Mouse (Mus musculus) midbrain, postnatal 0 days (tissue): Measurements from ENCODE around the gene Gm3127. TPM values are rescaled to one million over a fixed set of nuclear protein-coding genes. Genes with fewer than 3 reads are reported as not detected.
"Not testable (repeated sequence)": the region's sequence is repeated elsewhere in the genome, so short reads cannot be mapped to it uniquely, and the experiment has no call there.

ENCODE experiments used
- ATAC-seq: fragments of 200-750 bp; cut with Nextera tagmentation; 2 replicates; pipeline ENCODE4 v1.8.0; 2017; ENCODE audit warnings: moderate number of reproducible peaks, mild to moderate bottlenecking, moderate TSS enrichment, moderate library complexity; ENCODE audit not compliant: low FRiP score
- DNase-seq: peaks from one replicate; pipeline ENCODE4 v3.0.0-alpha.2; 2015; ENCODE audit warnings: low spot score
- H3K27ac ChIP-seq: fragments of 300-500 bp; sonication (generic); 2 replicates; pipeline ENCODE4 v1.5.1; 2014; ENCODE audit warnings: low read depth, mild to moderate bottlenecking, low read length, mixed read lengths
- H3K27me3 ChIP-seq: fragments of 300-500 bp; sonication (generic); 2 replicates; pipeline ENCODE4 v1.6.1; 2014; ENCODE audit warnings: low read length, control low read depth, mixed read lengths; ENCODE audit not compliant: insufficient read depth
- H3K36me3 ChIP-seq: fragments of 300-500 bp; sonication (generic); 2 replicates; pipeline ENCODE4 v1.6.1; 2014; ENCODE audit warnings: low read length, control low read depth, mixed read lengths; ENCODE audit not compliant: insufficient read depth
- H3K4me1 ChIP-seq: fragments of 300-500 bp; sonication (generic); 2 replicates; pipeline ENCODE4 v1.6.1; 2014; ENCODE audit warnings: mild to moderate bottlenecking, control low read depth, antibody characterized with exemption, low read length, mixed read lengths; ENCODE audit not compliant: insufficient read depth
- H3K4me2 ChIP-seq: fragments of 300-500 bp; sonication (generic); 2 replicates; pipeline ENCODE4 v1.6.1; 2014; ENCODE audit warnings: low read depth, mild to moderate bottlenecking, low read length, mixed read lengths; ENCODE audit not compliant: poor library complexity, severe bottlenecking
- H3K4me3 ChIP-seq: fragments of 300-500 bp; sonication (generic); 2 replicates; pipeline ENCODE4 v1.5.1; 2014; ENCODE audit warnings: low read depth, mild to moderate bottlenecking, low read length, moderate library complexity
- H3K9ac ChIP-seq: fragments of 300-500 bp; sonication (generic); replicated peaks from 2 replicates; pipeline ENCODE4 v1.6.1; 2014; ENCODE audit warnings: mild to moderate bottlenecking, low read length, moderate library complexity, mixed read lengths; ENCODE audit not compliant: poor library complexity, severe bottlenecking
- H3K9me3 ChIP-seq: fragments of 300-500 bp; sonication (generic); 2 replicates; pipeline ENCODE4 v1.6.1; 2016; ENCODE audit warnings: low read length, control low read depth
- CTCF ChIP-seq: IDR thresholded peaks from 2 replicates; pipeline ENCODE4 v1.5.1; 2016; ENCODE audit warnings: antibody characterized with exemption, mild to moderate bottlenecking
- WGBS: fragments of 180-500 bp; shearing (Covaris S2); extraction: QIAGEN DNeasy Blood & Tissue Kit; methylation state at CpG from one replicate; pipeline ENCODE4 v1.1.7; 2014; 5-methylcytosine and 5-hydroxymethylcytosine counted together
- polyA plus RNA-seq: library from polyadenylated mRNA; unstranded; fragments of >200 nt; fragmentation: Nextera tagmentation; extraction: Ambion mirVana; gene quantifications from 2 replicates; pipeline ENCODE4 v1.2.1, GENCODE M21; 2015
- total RNA-seq: library from RNA; depleted of rRNA; stranded (reverse); fragments of >200 nt; gene quantifications from 2 replicates; pipeline ENCODE4 v1.2.3, GENCODE M21; 2014; rRNA removed

Gm3127 gene
- total RNA-seq (not detected in 2 replicates), polyA plus RNA-seq (not detected in 2 replicates)

DNA sequence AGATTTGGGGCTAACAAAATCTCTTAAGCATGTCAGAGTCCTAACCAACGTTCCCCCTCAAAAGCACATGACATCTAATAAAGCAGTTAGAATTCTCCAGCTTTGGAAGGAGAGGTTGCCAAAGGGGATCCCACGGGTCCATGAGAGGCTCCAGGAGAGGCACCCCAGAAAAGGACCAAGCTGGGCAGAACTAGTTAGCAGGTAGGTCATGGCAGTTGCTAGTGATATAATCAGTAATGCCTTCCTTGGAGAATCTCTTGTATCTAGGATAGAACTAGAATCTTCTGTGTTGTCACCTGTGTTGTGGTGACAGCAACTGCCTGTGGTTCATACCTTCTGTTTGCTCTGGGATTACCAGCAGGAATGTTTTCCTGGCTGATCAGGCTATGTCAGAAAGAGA lies at the start of gene Gm3127:
TSS of gene Gm3127 (plus strand) at position 301 of the 400 bp plus-strand sequence.
- not testable (repeated sequence) for DNase-seq, H3K4me1 ChIP-seq, H3K4me2 ChIP-seq, H3K9ac ChIP-seq, H3K36me3 ChIP-seq, H3K9me3 ChIP-seq, H3K27me3 ChIP-seq, H3K4me3 ChIP-seq, H3K27ac ChIP-seq, ATAC-seq
- WGBS = no CpG with 5 or more reads among the region's 2 CpGs

- not testable (repeated sequence) for H3K27me3 ChIP-seq, H3K9ac ChIP-seq, H3K4me3 ChIP-seq, ATAC-seq, H3K4me1 ChIP-seq, H3K27ac ChIP-seq, H3K9me3 ChIP-seq, DNase-seq, H3K36me3 ChIP-seq, H3K4me2 ChIP-seq
- WGBS = 92% methylated on average over 2 of the region's 4 CpGs
Measured at GRCm38 (mm10) chr14:4141646-4142045, 23.2 kb upstream of the Gm3127 start.

DNA sequence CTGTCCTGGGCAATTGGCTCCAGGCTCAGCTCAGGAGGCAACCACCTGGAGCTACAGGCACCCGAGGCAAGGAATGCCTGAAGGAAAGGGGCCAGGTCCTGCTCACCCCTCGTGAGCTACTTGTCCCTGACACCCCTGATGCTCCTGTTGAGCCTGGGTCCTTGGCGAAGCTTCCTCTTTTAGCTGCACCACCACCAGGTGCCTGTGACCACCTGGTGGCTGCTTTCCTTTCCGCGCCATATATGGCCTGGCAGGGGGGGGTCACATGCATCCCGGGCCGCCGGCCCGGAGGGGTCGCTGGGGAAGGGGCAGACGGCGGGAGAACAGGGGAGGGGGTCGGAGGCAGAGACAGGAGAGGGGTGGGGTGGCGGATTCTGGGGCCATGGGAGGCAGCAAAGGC lies 17.2 kb downstream of the Gm3127 start:
- not testable (repeated sequence) for H3K36me3 ChIP-seq, H3K27me3 ChIP-seq, ATAC-seq, H3K4me1 ChIP-seq, H3K9me3 ChIP-seq
- 9% methylated on average over 13 of the region's 14 CpGs for WGBS
- TF ChIP-seq CTCF = peak; percentile 52
- peak overlapping the region; percentile 29; the same call in 1 of the 2 replicates for H3K9ac ChIP-seq
- peak overlapping the region; percentile 51 for H3K4me2 ChIP-seq
- peak overlapping the region; percentile 39 for H3K4me3 ChIP-seq
- peak overlapping the region; percentile 38; the same call in 1 of the 2 replicates for H3K27ac ChIP-seq
- peak; percentile 1 for DNase-seq

DNA sequence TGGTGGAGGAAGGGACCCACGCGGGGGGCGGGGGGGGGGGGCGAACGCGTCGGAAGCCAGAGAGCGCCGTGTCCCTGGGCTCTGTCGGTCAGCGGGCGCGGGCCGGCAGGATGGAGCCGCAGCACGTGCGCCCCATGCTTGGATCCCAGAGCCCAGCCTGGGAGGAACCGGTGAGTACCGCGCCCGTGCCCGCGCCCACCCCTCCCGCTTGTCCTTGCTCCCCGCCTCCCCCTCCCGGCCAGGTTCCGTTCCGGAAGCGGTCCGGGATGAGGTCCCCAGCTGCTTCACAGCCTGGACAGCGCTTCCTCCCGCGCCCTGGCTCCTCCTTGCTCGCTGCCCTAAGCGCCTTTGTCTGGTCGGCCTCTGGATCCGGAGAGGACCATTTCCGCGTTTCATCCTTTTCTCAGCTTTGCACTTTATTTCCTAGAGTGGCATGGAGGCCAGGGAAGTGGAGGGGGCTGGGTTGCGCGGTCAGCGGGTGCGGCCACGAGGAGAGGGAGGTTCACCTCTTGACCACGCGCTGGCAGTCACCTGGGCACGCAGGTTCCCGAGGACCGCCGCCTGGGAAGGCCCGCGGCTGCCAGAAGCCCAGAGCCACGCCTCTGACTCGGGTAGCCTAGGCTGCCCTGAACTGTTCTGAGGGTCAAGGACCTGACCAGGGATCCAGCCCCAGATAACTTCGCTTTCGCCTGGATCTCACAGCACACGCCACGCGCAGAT lies 17.8 kb downstream of the Gm3127 start, which contains the start of gene Gm2974:
TSS of gene Gm2974 (plus strand) at position 86 of the 720 bp plus-strand sequence.
- ATAC-seq, DNase-seq, H3K36me3 ChIP-seq, H3K27me3 ChIP-seq, H3K9me3 ChIP-seq, H3K4me1 ChIP-seq: not testable (repeated sequence)
- H3K27ac ChIP-seq = peak within 1 kb of the TSS; percentile 38; the same call in 1 of the 2 replicates
- peak within 1 kb of the TSS; percentile 39 for H3K4me3 ChIP-seq
- H3K4me2 ChIP-seq = peak within 1 kb of the TSS; percentile 51
- peak within 1 kb of the TSS; percentile 29; the same call in 1 of the 2 replicates for H3K9ac ChIP-seq
- 20% methylated on average over 23 of the region's 59 CpGs for WGBS

- not testable (repeated sequence) for H3K36me3 ChIP-seq, H3K27ac ChIP-seq, H3K4me1 ChIP-seq, H3K9ac ChIP-seq, DNase-seq, H3K4me3 ChIP-seq, ATAC-seq, H3K27me3 ChIP-seq, H3K9me3 ChIP-seq, H3K4me2 ChIP-seq
- TF ChIP-seq CTCF = peak; percentile 56
- 40% methylated on average over 4 of the region's 10 CpGs for WGBS
Measured at GRCm38 (mm10) chr14:4183375-4183774, 18.5 kb downstream of the Gm3127 start.

Other genes with a start within 250 kb of the Gm3127 start
- gene Gm3029, start 233.3 kb upstream of the Gm3127 start, total RNA-seq = not detected in 2 replicates
- gene Gm3029, start 233.3 kb upstream of the Gm3127 start, polyA plus RNA-seq = not detected in 2 replicates
- gene Gm3095, start 201.5 kb upstream of the Gm3127 start, total RNA-seq = 2.2 and 4.5 TPM in 2 replicates
- 1.9 and 2.0 TPM in 2 replicates for gene Gm3095, start 201.5 kb upstream of the Gm3127 start, polyA plus RNA-seq
- gene Gm3099, start 166.6 kb upstream of the Gm3127 start, total RNA-seq = not detected in 2 replicates
- not detected in 2 replicates for gene Gm3099, start 166.6 kb upstream of the Gm3127 start, polyA plus RNA-seq
- gene Gm5796, start 141.1 kb upstream of the Gm3127 start, total RNA-seq = 3.7 and 8.2 TPM in 2 replicates
- 4.2 and 4.9 TPM in 2 replicates for gene Gm5796, start 141.1 kb upstream of the Gm3127 start, polyA plus RNA-seq
- gene Gm3115, start 80.9 kb upstream of the Gm3127 start, total RNA-seq = not detected in 2 replicates
- gene Gm3115, start 80.9 kb upstream of the Gm3127 start, polyA plus RNA-seq = 0.09 TPM in 1 of 2 replicates, not detected in the other
- 0.60 and 1.6 TPM in 2 replicates for gene Gm8108, start 54.5 kb upstream of the Gm3127 start, total RNA-seq
- 5.4 TPM in 2 replicates for gene Gm8108, start 54.5 kb upstream of the Gm3127 start, polyA plus RNA-seq
- gene Gm2974, start 17.5 kb downstream of the Gm3127 start, total RNA-seq = 7.2 and 10.0 TPM in 2 replicates
- gene Gm2974, start 17.5 kb downstream of the Gm3127 start, polyA plus RNA-seq = 8.7 and 12.0 TPM in 2 replicates
- gene Gm3138, start 84.6 kb downstream of the Gm3127 start, total RNA-seq = not detected in 2 replicates
- gene Gm3138, start 84.6 kb downstream of the Gm3127 start, polyA plus RNA-seq = not detected in 2 replicates
- not detected in 2 replicates for gene Gm3149, start 152.3 kb downstream of the Gm3127 start, total RNA-seq
- 0.16 TPM in 1 of 2 replicates, not detected in the other for gene Gm3149, start 152.3 kb downstream of the Gm3127 start, polyA plus RNA-seq
- 3.5 and 8.7 TPM in 2 replicates for gene 2610042L04Rik, start 169.7 kb downstream of the Gm3127 start, total RNA-seq
- 6.8 and 7.0 TPM in 2 replicates for gene 2610042L04Rik, start 169.7 kb downstream of the Gm3127 start, polyA plus RNA-seq
- gene Gm3159, start 232.5 kb downstream of the Gm3127 start, total RNA-seq = not detected in 2 replicates
- gene Gm3159, start 232.5 kb downstream of the Gm3127 start, polyA plus RNA-seq = not detected in 2 replicates